Mouse (Mus musculus) neutrophil, adult 83 days (primary cell): ENCODE results near the gene Pmel. TPM values are rescaled to one million over a fixed set of nuclear protein-coding genes. Genes with fewer than 3 reads are reported as not detected.

Experiments used
- total RNA-seq, 2 experiments: library from RNA; stranded (reverse); gene quantifications; one replicate each; pipeline ENCODE4 v1.2.4; 2023

Pmel gene
- total RNA-seq = 1 to 10 TPM; 2.4 to 3.0 TPM

GRCm38 (mm10) chr10:128703895-128704294 lies at the start of gene Pmel:
Gene Pmel (plus strand): TSS chr10:128704195.

GRCm38 (mm10) chr10:128673763-128674468 lies 30.1 kb upstream of the Pmel start, which contains the start of gene Suox:
Gene Suox (minus strand): TSS chr10:128674073.

GRCm38 (mm10) chr10:128695992-128696807 lies 7.8 kb upstream of the Pmel start, which contains the start of gene Rab5b:
Gene Rab5b (minus strand): TSS chr10:128696264.

GRCm38 (mm10) chr10:128704491-128705316 lies 709 bp downstream of the Pmel start, which contains the start of gene Cdk2:
Gene Cdk2 (minus strand): TSS chr10:128705031.

GRCm38 (mm10) chr10:128744680-128745601 lies 40.9 kb downstream of the Pmel start, which contains the start of gene Dgka:
Gene Dgka (minus strand): TSS chr10:128744855.

GRCm38 (mm10) chr10:128747646-128748251 lies 43.8 kb downstream of the Pmel start, which contains the start of gene Pym1:
Gene Pym1 (plus strand): TSS chr10:128747889.

Other genes with a start within 250 kb of the Pmel start
- gene Smarcc2, start 244.9 kb upstream of the Pmel start, total RNA-seq = 10 to 100 TPM; 94.8 to 95.9 TPM
- 1,000 to 10,000 TPM; 1,082 to 1,094 TPM for gene Myl6, start 210.1 kb upstream of the Pmel start, total RNA-seq
- gene Myl6b, start 205.5 kb upstream of the Pmel start, total RNA-seq = 1 to 10 TPM; 2.3 to 2.7 TPM
- 100 to 1,000 TPM; 141 to 160 TPM for gene Esyt1, start 178.3 kb upstream of the Pmel start, total RNA-seq
- gene Zc3h10, start 156.4 kb upstream of the Pmel start, total RNA-seq = 10 to 100 TPM; 25.3 to 27.3 TPM
- gene Rpl41, start 154.9 kb upstream of the Pmel start, total RNA-seq = 1,000 to 10,000 TPM; 1,718 to 1,914 TPM
- gene Pa2g4, start 138.2 kb upstream of the Pmel start, total RNA-seq = 10 to 100 TPM; 50.1 to 53.8 TPM
- 1 to 10 TPM in 1 of 2 experiments, under 1 TPM in 1; 0.85 to 1.1 TPM for gene Erbb3, start 114.5 kb upstream of the Pmel start, total RNA-seq
- gene Rps26, start 77.4 kb upstream of the Pmel start, total RNA-seq = 100 to 1,000 TPM; 512 to 560 TPM
- gene Ikzf4, start 58.2 kb upstream of the Pmel start, total RNA-seq = not detected
- gene Suox, start 30.1 kb upstream of the Pmel start, total RNA-seq = 1 to 10 TPM; 3.1 to 4.9 TPM
- gene Rab5b, start 7.9 kb upstream of the Pmel start, total RNA-seq = 100 to 1,000 TPM; 108 to 111 TPM
- gene Cdk2, start 836 bp downstream of the Pmel start, total RNA-seq = 10 to 100 TPM; 81.0 to 81.2 TPM
- gene Dgka, start 40.7 kb downstream of the Pmel start, total RNA-seq = 10 to 100 TPM; 42.5 to 51.0 TPM
- gene Pym1, start 43.7 kb downstream of the Pmel start, total RNA-seq = 10 to 100 TPM; 18.2 to 22.3 TPM
- gene Mmp19, start 86.7 kb downstream of the Pmel start, total RNA-seq = 1 to 10 TPM; 6.6 to 7.3 TPM
- gene Dnajc14, start 99.9 kb downstream of the Pmel start, total RNA-seq = 10 to 100 TPM; 59.8 to 65.1 TPM
- gene Tmem198b, start 100.2 kb downstream of the Pmel start, total RNA-seq = 1 to 10 TPM; 5.7 to 6.5 TPM
- 10 to 100 TPM; 34.9 to 38.9 TPM for gene Sarnp, start 113.1 kb downstream of the Pmel start, total RNA-seq
- gene Ormdl2, start 117.5 kb downstream of the Pmel start, total RNA-seq = 10 to 100 TPM; 20.5 to 25.1 TPM
- gene Gdf11, start 187.5 kb downstream of the Pmel start, total RNA-seq = under 1 TPM in 1 of 2 experiments, not detected in 1; 0.13 TPM
- gene Cd63, start 196.8 kb downstream of the Pmel start, total RNA-seq = 100 to 1,000 TPM; 136 to 156 TPM
- gene Rdh5, start 218.7 kb downstream of the Pmel start, total RNA-seq = 1 to 10 TPM; 3.2 to 6.0 TPM
- gene Bloc1s1, start 219.8 kb downstream of the Pmel start, total RNA-seq = 10 to 100 TPM; 80.0 to 90.6 TPM
- gene Itga7, start 229.6 kb downstream of the Pmel start, total RNA-seq = under 1 TPM in 1 of 2 experiments, not detected in 1; 0.09 TPM